Mouse (Mus musculus): ENCODE results near the gene Mdh1. TPM values are rescaled to one million over a fixed set of nuclear protein-coding genes. Genes with fewer than 3 reads are reported as not detected.
A peak's percentile ranks its signal among the peaks of the same experiment; 100 is the strongest.
"Not testable (repeated sequence)": the region's sequence is repeated elsewhere in the genome, so short reads cannot be mapped to it uniquely, and the experiment has no call there.

Mdh1 gene
- total RNA-seq, 2 experiments from 2014 or later, result 144 to 219 TPM

GRCm38 (mm10) chr11:21546671-21547070, 25.5 kb downstream of the Mdh1 start:
- ATAC-seq (replicated peaks; ENCODE audit: poor library complexity), result no peak

GRCm38 (mm10) chr11:21545951-21546350, 26.2 kb downstream of the Mdh1 start:
- ATAC-seq (replicated peaks; ENCODE audit: poor library complexity), result no peak

GRCm38 (mm10) chr11:21545021-21545420, 27.1 kb downstream of the Mdh1 start:
- ATAC-seq (replicated peaks; ENCODE audit: poor library complexity), result no peak

GRCm38 (mm10) chr11:21542731-21543130, 29.4 kb downstream of the Mdh1 start:
- ATAC-seq (replicated peaks; ENCODE audit: poor library complexity), result no peak

GRCm38 (mm10) chr11:21540622-21541021, 31.5 kb downstream of the Mdh1 start:
- no peak for ATAC-seq (replicated peaks; ENCODE audit: poor library complexity)

GRCm38 (mm10) chr11:21540072-21540471, 32.1 kb downstream of the Mdh1 start:
- ATAC-seq (replicated peaks; ENCODE audit: poor library complexity), result peak; percentile 71

- ATAC-seq (replicated peaks; ENCODE audit: poor library complexity), result not testable (repeated sequence)
Measured at GRCm38 (mm10) chr11:21530856-21531255, 41.3 kb downstream of the Mdh1 start.

- no peak for ATAC-seq (replicated peaks; ENCODE audit: poor library complexity)
Measured at GRCm38 (mm10) chr11:21528676-21529394, 43.3 kb downstream of the Mdh1 start.

- ATAC-seq (replicated peaks; ENCODE audit: poor library complexity), result no peak
Measured at GRCm38 (mm10) chr11:21517726-21518125, 54.4 kb downstream of the Mdh1 start.

GRCm38 (mm10) chr11:21516396-21516795, 55.8 kb downstream of the Mdh1 start:
- not testable (repeated sequence) for ATAC-seq (replicated peaks; ENCODE audit: poor library complexity)

GRCm38 (mm10) chr11:21510577-21510976, 61.6 kb downstream of the Mdh1 start:
- ATAC-seq (replicated peaks; ENCODE audit: poor library complexity), result not testable (repeated sequence)

GRCm38 (mm10) chr11:21508713-21509112, 63.5 kb downstream of the Mdh1 start:
- peak; percentile 68 for ATAC-seq (replicated peaks; ENCODE audit: poor library complexity)

GRCm38 (mm10) chr11:21507073-21507472, 65.1 kb downstream of the Mdh1 start:
- ATAC-seq (replicated peaks; ENCODE audit: poor library complexity), result 0 out of 2 replicates have a peak, but pooled peaks have one; percentile 11

Other genes starting within 250 kb of the Mdh1 start
- 63.3 and 64.7 TPM in 2 replicates for gene Ugp2, start 201.2 kb downstream of the Mdh1 start, total RNA-seq (2015)
- gene Ugp2, start 201.2 kb downstream of the Mdh1 start, total RNA-seq (2017), result 55.0 and 72.3 TPM in 2 replicates
- 5.3 and 7.3 TPM in 2 replicates for gene Wdpcp, start 132 bp downstream of the Mdh1 start, total RNA-seq (2015)
- gene Wdpcp, start 132 bp downstream of the Mdh1 start, total RNA-seq (2017), result 14.4 and 27.1 TPM in 2 replicates

Measured in megakaryocyte progenitor cell, adult 5-6 weeks (primary cell).